ENCODE assay signal across 20 mouse cellular contexts in genomic region chr3:109335470-109335869, GRCm38 (mm10). TPM values are rescaled to one million over a fixed set of nuclear protein-coding genes. Genes with fewer than 3 reads are reported as not detected.
DNase-seq lines count a peak whose midpoint lies in the region; ATAC-seq lines count a peak whose summit lies in the region.
"Had no signal": no experiment of that assay in that cellular context is flagged by ENCODE, and none has a peak within 500 bp of the region (broad histone marks: within the 10 kb centered on the region; RNA-seq: fewer than 3 reads in every experiment).

No protein-coding gene starts in this region.

- H3K27ac ChIP-seq in heart, embryonic 11.5 days (ENCODE audit: low read depth, low read length): no peak overlapping the region
- H3K27ac ChIP-seq: embryonic facial prominence, embryonic 10.5 days; embryonic facial prominence, embryonic 12.5 days; forebrain, embryonic 13.5 days; forebrain, embryonic 15.5 days had no signal

- H3K9me3 ChIP-seq in heart, embryonic 11.5 days (replicated peaks; ENCODE audit: control insufficient read depth, low read length): no peaks in the 10 kb centered on the region
- H3K9me3 ChIP-seq: embryonic facial prominence, embryonic 10.5 days; embryonic facial prominence, embryonic 12.5 days; forebrain, embryonic 13.5 days; forebrain, embryonic 15.5 days had no signal

- no peak for DNase-seq in adrenal gland, postnatal 10 days
- DNase-seq in cerebellum, adult 11 months: no peak
- DNase-seq: adrenal gland, adult 2 months; adrenal gland, postnatal 14 days; adrenal gland, postnatal 36 days; cerebellum, adult 18-20 months; cerebellum, adult 8-10 months; cerebellum, adult 9-11 months; cerebellum, postnatal 14 days; cerebellum, postnatal 36 days; forebrain, postnatal 0 days had no signal

- peak; percentile 82 for ATAC-seq in granulocyte monocyte progenitor cell, adult 5-6 weeks (replicated peaks; ENCODE audit: poor library complexity, severe bottlenecking)
- ATAC-seq in megakaryocyte progenitor cell, adult 5-6 weeks (replicated peaks; ENCODE audit: poor library complexity): peak; percentile 83
- ATAC-seq in neutrophil, adult 5-6 weeks (ENCODE audit: extremely low read depth, insufficient number of reproducible peaks, low FRiP score, poor library complexity, severe bottlenecking): peak; percentile 51
- ATAC-seq in heart, embryonic 11.5 days (replicated peaks; ENCODE audit: insufficient number of reproducible peaks, low FRiP score, low TSS enrichment): no peak
- ATAC-seq: forebrain, embryonic 13.5 days; forebrain, embryonic 15.5 days; forebrain, postnatal 0 days had no signal

- H3K4me3 ChIP-seq in heart, embryonic 11.5 days (ENCODE audit: low read depth, low read length): no peak overlapping the region
- H3K4me3 ChIP-seq: embryonic facial prominence, embryonic 10.5 days; embryonic facial prominence, embryonic 12.5 days; forebrain, embryonic 13.5 days; forebrain, embryonic 15.5 days had no signal

- WGBS in heart, embryonic 11.5 days (ENCODE audit: insufficient replicate concordance): 59% methylated on average over 1 of the region's 1 CpGs

- no peaks in the 10 kb centered on the region for H3K36me3 ChIP-seq in heart, embryonic 11.5 days (ENCODE audit: control insufficient read depth, insufficient read depth, low read length)
- H3K36me3 ChIP-seq: embryonic facial prominence, embryonic 10.5 days; embryonic facial prominence, embryonic 12.5 days; forebrain, embryonic 15.5 days had no signal

- no peak overlapping the region for H3K4me2 ChIP-seq in heart, embryonic 11.5 days
- H3K4me2 ChIP-seq: embryonic facial prominence, embryonic 12.5 days; forebrain, embryonic 13.5 days; forebrain, embryonic 15.5 days had no signal

- no peak overlapping the region for H3K9ac ChIP-seq in heart, embryonic 11.5 days (ENCODE audit: low read depth, low read length)
- H3K9ac ChIP-seq: embryonic facial prominence, embryonic 12.5 days; forebrain, embryonic 13.5 days; forebrain, embryonic 15.5 days; forebrain, postnatal 0 days had no signal

- no peaks in the 10 kb centered on the region for H3K27me3 ChIP-seq in heart, embryonic 11.5 days (ENCODE audit: control insufficient read depth, insufficient read depth, low read length)
- H3K27me3 ChIP-seq: embryonic facial prominence, embryonic 12.5 days; forebrain, embryonic 13.5 days; forebrain, embryonic 15.5 days had no signal

- H3K4me1 ChIP-seq in heart, embryonic 11.5 days (ENCODE audit: control insufficient read depth, insufficient read depth, low read length): no peaks in the 10 kb centered on the region
- H3K4me1 ChIP-seq: embryonic facial prominence, embryonic 12.5 days had no signal

RNA-seq across cellular contexts. Expression of gene Vav3, which starts 5.0 kb away (rescaled TPM):
- 52.5 and 75.4 TPM in 2 replicates for total RNA-seq in granulocyte monocyte progenitor cell, adult 5-6 weeks (2014; fragmentation: Nextera tagmentation)
- 84.4 and 85.7 TPM in 2 replicates for total RNA-seq in granulocyte monocyte progenitor cell, adult 5-6 weeks (2017)
- 56.5 and 64.3 TPM in 2 replicates for total RNA-seq in megakaryocyte progenitor cell, adult 5-6 weeks (2015)
- total RNA-seq in megakaryocyte progenitor cell, adult 5-6 weeks (2017): 62.2 and 78.0 TPM in 2 replicates
- 44.2 and 54.9 TPM in 2 replicates for total RNA-seq in neutrophil, adult 5-6 weeks (2017)
- 12.9 TPM in 2 replicates for polyA plus RNA-seq in heart, embryonic 11.5 days (2014; fragmentation: Nextera tagmentation; extraction: Ambion mirVana)
- total RNA-seq in adrenal gland, postnatal 10 days (2021): 1 to 10 TPM; 5.7 to 6.2 TPM
- total RNA-seq: MEL had no signal
